Mouse (Mus musculus) forebrain, embryonic 13.5 days (tissue): Measurements from ENCODE around the gene Zswim1. TPM values are rescaled to one million over a fixed set of nuclear protein-coding genes. Genes with fewer than 3 reads are reported as not detected.

ENCODE experiments used
- ATAC-seq: fragments of 200-750 bp; cut with Nextera tagmentation; 2 replicates; pipeline ENCODE4 v1.8.0; 2017
- H3K27ac ChIP-seq: fragments of 300-500 bp; sonication (generic); 2 replicates; pipeline ENCODE4 v1.5.1; 2015; ENCODE audit warnings: inconsistent platforms, mild to moderate bottlenecking, moderate library complexity
- H3K27me3 ChIP-seq: fragments of 300-500 bp; sonication (generic); 2 replicates; pipeline ENCODE4 v1.6.1; 2015; ENCODE audit warnings: mild to moderate bottlenecking, inconsistent platforms
- H3K36me3 ChIP-seq: fragments of 300-500 bp; sonication (generic); 2 replicates; pipeline ENCODE4 v1.6.1; 2015; ENCODE audit warnings: mild to moderate bottlenecking, inconsistent platforms; ENCODE audit not compliant: poor library complexity, severe bottlenecking
- H3K4me1 ChIP-seq: fragments of 300-500 bp; sonication (generic); 2 replicates; pipeline ENCODE4 v1.6.1; 2015; ENCODE audit warnings: inconsistent platforms
- H3K4me2 ChIP-seq: fragments of 300-500 bp; sonication (generic); 2 replicates; pipeline ENCODE4 v1.6.1; 2015; ENCODE audit warnings: inconsistent platforms, mild to moderate bottlenecking, moderate library complexity
- H3K4me3 ChIP-seq: fragments of 300-500 bp; sonication (generic); 2 replicates; pipeline ENCODE4 v1.5.1; 2015; ENCODE audit warnings: mild to moderate bottlenecking, inconsistent platforms
- H3K9ac ChIP-seq: fragments of 300-500 bp; sonication (generic); 2 replicates; pipeline ENCODE4 v1.6.1; 2015; ENCODE audit warnings: mild to moderate bottlenecking, inconsistent platforms
- H3K9me3 ChIP-seq: fragments of 300-500 bp; sonication (generic); replicated peaks from 2 replicates; pipeline ENCODE4 v1.6.1; 2016; ENCODE audit warnings: inconsistent platforms
- WGBS: fragments of 180-500 bp; shearing (Covaris S2); methylation state at CpG from one replicate; pipeline ENCODE4 v1.1.7; 2015; 5-methylcytosine and 5-hydroxymethylcytosine counted together
- polyA plus RNA-seq: library from polyadenylated mRNA; unstranded; fragments of >200 nt; fragmentation: Nextera tagmentation; extraction: Ambion mirVana; gene quantifications from 2 replicates; pipeline ENCODE4 v1.2.1, GENCODE M21; 2015

The Zswim1 gene
- polyA plus RNA-seq, 1 experiment from 2014 or later: 22.1 TPM

DNA sequence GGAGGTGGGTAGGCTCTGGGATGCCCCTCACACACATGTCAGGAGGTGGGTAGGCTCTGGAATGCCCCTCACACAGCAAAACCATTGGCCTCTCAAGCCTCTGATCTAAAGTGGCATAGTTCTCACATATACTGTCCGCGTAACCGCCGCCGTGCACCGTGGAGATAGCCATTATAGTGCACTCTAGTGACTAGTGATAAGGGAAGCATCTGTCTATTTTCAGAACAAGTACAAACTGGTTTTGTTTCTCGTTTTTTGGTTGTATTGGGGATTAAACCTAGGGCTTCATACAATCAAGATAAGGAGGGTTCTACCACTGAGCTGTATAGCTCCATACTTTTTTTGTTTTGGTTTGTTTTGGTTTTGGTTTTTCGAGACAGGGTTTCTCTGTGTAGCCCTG is 6.7 kb upstream of the Zswim1 start:
- Histone ChIP-seq H3K4me3 (no peak overlapping the region), H3K9me3 (no peaks in the 10 kb centered on the region)

DNA sequence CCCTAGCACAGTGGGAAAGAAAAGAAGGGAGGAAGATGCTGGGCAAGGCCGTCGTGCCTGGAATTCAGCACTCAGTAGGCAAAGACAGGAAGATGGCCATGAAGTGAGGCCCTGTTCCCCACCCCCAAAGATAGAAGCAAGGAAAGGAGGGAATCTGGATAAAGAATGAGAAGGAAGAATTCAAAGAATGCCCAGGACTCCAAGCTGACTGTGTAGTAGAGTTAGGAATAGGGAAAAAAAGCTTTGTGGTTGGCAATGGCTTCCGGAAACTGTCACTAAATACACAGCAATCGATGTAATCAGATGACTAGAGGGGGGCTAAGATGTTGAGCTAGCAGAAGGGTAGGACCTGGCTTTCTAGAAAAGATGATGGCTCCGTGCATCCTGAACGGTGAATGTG is 5.3 kb upstream of the Zswim1 start:
- H3K9me3 ChIP-seq: no peaks in the 10 kb centered on the region
- H3K9ac ChIP-seq: no peak overlapping the region
- H3K36me3 ChIP-seq: peaks cover 23% of the 10 kb centered on the region
- H3K27me3 ChIP-seq: no peaks in the 10 kb centered on the region
- no peak overlapping the region for H3K4me3 ChIP-seq
- H3K4me2 ChIP-seq: no peak overlapping the region
- H3K27ac ChIP-seq: no peak overlapping the region
- WGBS: 90% methylated on average over 6 of the region's 6 CpGs
- peaks cover 3% of the 10 kb centered on the region; the same call in 1 of the 2 replicates for H3K4me1 ChIP-seq
- no peak for ATAC-seq

More for the DNA sequence above, 6.7 kb upstream of the Zswim1 start:
- Histone ChIP-seq H3K9ac (no peak overlapping the region), H3K4me2 (no peak overlapping the region), H3K27me3 (no peaks in the 10 kb centered on the region), H3K27ac (no peak overlapping the region), H3K4me1 (no peaks in the 10 kb centered on the region), H3K36me3 (peaks cover 12% of the 10 kb centered on the region)
- WGBS: 91% methylated on average over 8 of the region's 8 CpGs
- ATAC-seq: no peak

DNA sequence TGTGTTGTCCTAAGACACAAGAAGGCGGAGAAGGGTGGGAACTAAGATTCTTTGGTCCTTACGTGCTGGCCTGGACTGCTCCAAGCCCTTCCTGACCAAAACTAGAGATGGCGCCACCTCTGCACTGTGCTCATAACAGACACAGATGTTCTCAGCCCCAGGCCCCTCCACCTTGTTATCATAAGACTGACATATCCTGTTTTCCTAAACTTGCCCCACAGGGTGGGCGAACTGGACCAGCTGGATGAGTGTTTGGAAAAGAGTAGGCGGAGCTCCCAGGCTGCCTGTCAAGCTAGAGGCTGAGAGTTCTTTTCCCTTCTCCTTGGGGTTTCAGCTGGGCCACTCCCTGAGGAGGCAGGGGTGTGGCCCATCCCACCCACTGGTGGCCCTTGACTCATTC is 4.8 kb upstream of the Zswim1 start:
- Histone ChIP-seq H3K9ac (no peak overlapping the region), H3K9me3 (no peaks in the 10 kb centered on the region), H3K27ac (no peak overlapping the region), H3K36me3 (peaks cover 23% of the 10 kb centered on the region), H3K4me1 (peaks cover 6% of the 10 kb centered on the region; the same call in 1 of the 2 replicates), H3K27me3 (no peaks in the 10 kb centered on the region), H3K4me3 (no peak overlapping the region), H3K4me2 (no peak overlapping the region)
- ATAC-seq: no peak
- WGBS: 85% methylated on average over 5 of the region's 5 CpGs

DNA sequence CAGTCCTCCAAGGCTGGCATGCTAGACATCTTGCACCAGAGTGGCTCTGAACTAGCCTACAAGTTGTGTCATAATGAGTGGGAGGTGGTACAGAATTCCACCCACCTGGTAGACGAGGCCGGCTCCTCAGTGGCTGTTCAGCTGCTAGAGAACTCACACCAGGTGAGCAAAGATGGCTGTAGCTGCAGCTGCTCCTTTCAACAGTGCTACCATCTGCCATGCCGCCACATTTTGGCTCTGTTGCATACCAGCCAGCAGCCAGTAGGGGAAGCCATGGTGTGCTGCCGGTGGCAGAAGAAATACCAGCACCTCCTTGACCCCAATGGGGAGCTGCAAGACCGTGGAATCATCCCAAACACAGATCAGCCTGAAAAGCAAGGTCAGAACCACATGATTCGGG is 1.4 kb upstream of the Zswim1 start:
- Histone ChIP-seq H3K4me3 (no peak overlapping the region), H3K4me2 (no peak overlapping the region), H3K4me1 (peaks cover 20% of the 10 kb centered on the region), H3K27ac (no peak overlapping the region), H3K9ac (no peak overlapping the region), H3K36me3 (peaks cover 38% of the 10 kb centered on the region), H3K27me3 (no peaks in the 10 kb centered on the region), H3K9me3 (no peaks in the 10 kb centered on the region)
- WGBS: 88% methylated on average over 6 of the region's 6 CpGs
- ATAC-seq: no peak

DNA sequence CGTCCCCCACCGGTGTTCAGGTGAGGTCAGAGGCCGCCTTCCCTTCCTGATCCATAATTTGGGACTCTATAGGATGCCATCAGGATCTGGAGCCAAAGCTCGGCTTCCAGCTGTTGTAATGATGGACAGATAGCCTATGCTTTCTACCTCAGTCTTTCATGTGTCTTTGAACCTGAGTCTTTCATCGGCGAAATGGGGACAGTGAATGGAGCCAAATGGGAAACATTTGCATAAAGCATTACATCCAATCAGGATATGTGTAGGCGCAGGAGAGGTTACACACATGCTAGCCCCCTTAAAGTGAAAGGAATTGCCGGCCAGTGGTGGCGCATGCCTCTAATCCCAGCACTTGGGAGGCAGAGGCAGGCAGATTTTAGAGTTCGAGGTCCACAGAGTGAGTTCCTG is 697 bp downstream of the Zswim1 start:
- peaks cover 20% of the 10 kb centered on the region for H3K4me1 ChIP-seq
- ATAC-seq: peak; percentile 67
- WGBS: 2% methylated on average over 10 of the region's 10 CpGs
- H3K9me3 ChIP-seq: no peaks in the 10 kb centered on the region
- H3K4me2 ChIP-seq: peak overlapping the region; percentile 65
- H3K4me3 ChIP-seq: peak overlapping the region; percentile 63
- peaks cover 59% of the 10 kb centered on the region for H3K36me3 ChIP-seq
- no peaks in the 10 kb centered on the region for H3K27me3 ChIP-seq
- peak overlapping the region; percentile 84 for H3K27ac ChIP-seq
- peak overlapping the region; percentile 76 for H3K9ac ChIP-seq

DNA sequence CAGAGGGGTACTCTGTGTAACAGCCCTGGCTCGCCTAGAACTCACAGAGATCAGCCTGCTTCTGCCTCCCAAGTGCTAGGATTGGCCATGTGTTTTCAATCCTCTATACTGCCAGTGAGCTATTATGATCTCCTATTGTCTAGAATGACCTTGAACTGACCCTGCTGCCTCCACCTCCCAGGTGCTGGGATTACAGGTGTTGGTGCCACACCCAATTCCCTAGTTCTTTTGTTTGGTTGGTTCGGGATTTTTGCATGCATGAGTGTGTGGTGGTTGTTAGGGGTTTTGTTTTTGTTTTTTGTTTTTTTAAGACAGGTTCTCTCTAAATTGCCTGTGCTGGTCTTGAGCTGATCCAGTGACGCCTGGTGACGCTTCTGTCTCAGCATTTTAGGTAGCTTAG is 1.5 kb downstream of the Zswim1 start:
- H3K4me3 ChIP-seq: peak overlapping the region; percentile 63
- H3K4me2 ChIP-seq: peak overlapping the region; percentile 65; the same call in 1 of the 2 replicates
- WGBS: 95% methylated on average over 4 of the region's 4 CpGs

DNA sequence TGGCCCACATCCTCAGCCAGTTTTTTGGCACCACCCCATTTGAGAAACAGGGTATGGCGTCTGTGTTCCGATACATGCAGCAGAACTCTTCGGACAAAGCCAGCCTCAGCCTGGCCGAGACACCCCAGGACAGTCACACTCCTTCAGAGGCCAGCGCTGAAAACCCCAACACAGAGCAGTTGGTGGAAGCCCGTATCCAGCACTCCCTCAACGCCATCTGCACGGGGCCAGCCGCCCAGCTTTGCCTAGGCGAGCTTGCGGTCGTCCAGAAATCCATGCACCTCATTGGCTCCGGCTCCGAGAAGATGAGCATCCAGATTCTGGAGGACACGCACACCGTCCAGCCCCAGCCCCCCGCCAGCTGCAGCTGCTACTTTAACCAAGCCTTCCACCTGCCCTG is 3.0 kb downstream of the Zswim1 start:
- Histone ChIP-seq H3K27ac (no peak overlapping the region), H3K4me1 (peaks cover 20% of the 10 kb centered on the region), H3K9ac (no peak overlapping the region), H3K4me2 (no peak overlapping the region), H3K27me3 (no peaks in the 10 kb centered on the region), H3K36me3 (peaks cover 60% of the 10 kb centered on the region), H3K4me3 (no peak overlapping the region), H3K9me3 (no peaks in the 10 kb centered on the region)
- 95% methylated on average over 17 of the region's 17 CpGs for WGBS
- ATAC-seq: no peak

More for the DNA sequence above, 1.5 kb downstream of the Zswim1 start:
- H3K9me3 ChIP-seq: no peaks in the 10 kb centered on the region
- no peaks in the 10 kb centered on the region for H3K27me3 ChIP-seq
- no peak for ATAC-seq
- peaks cover 20% of the 10 kb centered on the region for H3K4me1 ChIP-seq
- no peak overlapping the region for H3K27ac ChIP-seq
- H3K9ac ChIP-seq: no peak overlapping the region
- peaks cover 65% of the 10 kb centered on the region for H3K36me3 ChIP-seq

DNA sequence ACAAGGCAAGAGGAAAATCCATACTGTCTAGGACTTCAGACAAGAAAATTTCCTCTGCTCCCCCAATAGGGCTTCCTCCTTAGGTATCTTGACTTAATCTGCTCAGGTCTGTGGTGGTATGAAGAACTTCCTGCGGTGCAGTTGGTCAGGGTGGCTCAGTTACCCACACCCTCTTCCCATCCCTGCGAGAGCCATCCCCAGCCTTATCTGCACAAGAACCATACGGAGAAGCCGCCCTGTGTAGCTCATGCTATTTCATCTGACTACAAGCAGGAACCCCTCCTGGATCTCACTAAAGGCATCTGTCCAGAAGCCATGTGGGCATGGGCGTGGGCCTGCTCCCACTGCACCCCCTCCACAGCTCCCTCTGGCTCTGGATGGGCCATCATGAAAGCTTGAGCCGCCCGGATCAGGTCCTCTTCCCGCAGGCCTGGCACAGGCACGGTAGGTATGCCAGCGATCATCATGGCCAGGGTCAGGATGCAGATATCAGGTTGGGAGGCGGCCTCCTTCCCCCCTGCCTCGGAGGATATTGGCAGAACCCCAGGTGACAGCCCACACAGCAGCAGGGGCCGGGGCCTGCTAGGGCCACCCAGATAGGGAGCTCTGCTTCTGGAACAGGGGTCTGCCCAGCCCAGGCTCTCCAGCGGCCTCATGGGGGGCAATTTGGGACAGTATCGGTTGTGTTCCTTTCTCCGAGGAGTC is 4.8 kb downstream of the Zswim1 start:
- no peak overlapping the region for H3K9ac ChIP-seq
- peaks cover 46% of the 10 kb centered on the region for H3K36me3 ChIP-seq
- H3K9me3 ChIP-seq: no peaks in the 10 kb centered on the region
- peaks cover 17% of the 10 kb centered on the region for H3K4me1 ChIP-seq
- no peaks in the 10 kb centered on the region for H3K27me3 ChIP-seq
- no peak overlapping the region for H3K27ac ChIP-seq
- no peak overlapping the region for H3K4me3 ChIP-seq
- no peak overlapping the region for H3K4me2 ChIP-seq
- ATAC-seq: no peak
- 93% methylated on average over 15 of the region's 16 CpGs for WGBS

DNA sequence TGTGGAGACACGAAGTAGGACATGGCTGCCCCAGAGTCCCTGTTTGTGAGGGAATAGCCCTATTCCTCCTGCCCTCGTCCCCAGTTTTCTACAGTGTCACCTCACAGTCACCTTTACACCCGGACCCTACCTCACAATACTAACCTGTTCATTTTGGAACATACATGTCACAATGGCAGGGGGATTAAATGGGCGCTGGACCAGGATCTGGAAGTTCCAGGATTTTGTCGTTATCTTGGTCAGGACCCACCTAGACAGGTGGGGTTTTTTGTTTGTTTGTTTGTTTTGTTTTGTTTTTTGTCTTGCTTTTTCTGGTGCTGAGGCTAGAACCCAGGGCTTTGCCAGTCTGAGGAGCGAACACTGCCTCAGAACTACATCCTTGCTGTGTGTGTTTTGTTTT is 6.0 kb downstream of the Zswim1 start, which contains the start of gene Spata25:
Gene Spata25 (minus strand): TSS at position 101 of the 400 bp plus-strand sequence.
- 88% methylated on average over 6 of the region's 6 CpGs for WGBS
- H3K9ac ChIP-seq: no peak within 1 kb of the TSS
- no peak for ATAC-seq

DNA sequence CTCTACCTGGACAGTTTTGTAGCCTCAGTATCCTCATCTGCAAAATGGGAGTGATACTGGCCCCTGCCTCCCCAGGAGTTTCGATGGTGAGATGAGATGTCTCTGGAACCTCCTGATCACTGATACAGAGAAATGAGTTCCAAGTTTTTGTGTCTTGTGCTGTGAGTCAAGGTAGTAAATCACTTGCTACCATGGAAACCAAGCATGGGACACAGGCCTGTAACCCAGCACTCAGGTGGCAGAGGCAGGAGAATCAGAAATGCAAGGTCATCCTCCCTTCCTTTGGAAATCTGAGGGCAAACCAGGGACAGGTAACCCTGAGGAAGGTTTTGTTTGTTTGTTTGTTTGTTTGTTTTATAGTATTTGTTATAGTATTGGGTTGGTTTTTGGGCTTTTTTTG is 6.6 kb downstream of the Zswim1 start:
- ATAC-seq: no peak
- H3K4me1 ChIP-seq: peaks cover 16% of the 10 kb centered on the region
- H3K4me2 ChIP-seq: no peak overlapping the region
- H3K27ac ChIP-seq: no peak overlapping the region
- no peaks in the 10 kb centered on the region for H3K27me3 ChIP-seq
- no peaks in the 10 kb centered on the region for H3K9me3 ChIP-seq
- H3K4me3 ChIP-seq: no peak overlapping the region
- H3K9ac ChIP-seq: no peak overlapping the region
- peaks cover 46% of the 10 kb centered on the region for H3K36me3 ChIP-seq
- 98% methylated on average over 1 of the region's 1 CpGs for WGBS

More for the DNA sequence above, 6.0 kb downstream of the Zswim1 start, which contains the start of gene Spata25:
- Histone ChIP-seq H3K9me3 (no peaks in the 10 kb centered on the region), H3K4me3 (no peak within 1 kb of the TSS), H3K36me3 (peaks cover 46% of the 10 kb centered on the region), H3K4me2 (no peak within 1 kb of the TSS), H3K27me3 (no peaks in the 10 kb centered on the region), H3K4me1 (peaks cover 20% of the 10 kb centered on the region), H3K27ac (no peak within 1 kb of the TSS)

DNA sequence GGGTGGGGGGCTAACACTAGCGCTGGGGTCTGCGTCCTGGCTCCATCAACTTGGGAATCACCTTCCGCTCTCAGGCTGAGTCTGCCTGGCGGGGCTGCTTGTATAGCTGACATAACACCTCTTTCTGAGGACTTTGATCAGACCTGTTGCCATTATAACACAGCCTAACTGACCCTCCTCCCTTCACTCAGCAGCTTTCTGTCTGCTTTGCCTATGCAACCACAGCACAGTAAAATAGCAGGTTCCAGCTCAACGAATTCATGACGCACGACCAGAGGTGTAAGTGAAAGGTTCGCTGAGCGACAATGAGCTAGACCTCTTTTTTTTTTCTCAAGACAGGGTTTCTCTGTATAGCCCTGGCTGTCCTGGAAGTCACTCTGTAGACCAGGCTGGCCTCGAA is 8.5 kb downstream of the Zswim1 start:
- Histone ChIP-seq H3K4me1 (peaks cover 23% of the 10 kb centered on the region), H3K27me3 (no peaks in the 10 kb centered on the region), H3K27ac (no peak overlapping the region), H3K4me2 (no peak overlapping the region), H3K9ac (no peak overlapping the region), H3K9me3 (no peaks in the 10 kb centered on the region), H3K36me3 (peaks cover 31% of the 10 kb centered on the region), H3K4me3 (no peak overlapping the region)
- no peak for ATAC-seq
- WGBS: 89% methylated on average over 10 of the region's 10 CpGs

DNA sequence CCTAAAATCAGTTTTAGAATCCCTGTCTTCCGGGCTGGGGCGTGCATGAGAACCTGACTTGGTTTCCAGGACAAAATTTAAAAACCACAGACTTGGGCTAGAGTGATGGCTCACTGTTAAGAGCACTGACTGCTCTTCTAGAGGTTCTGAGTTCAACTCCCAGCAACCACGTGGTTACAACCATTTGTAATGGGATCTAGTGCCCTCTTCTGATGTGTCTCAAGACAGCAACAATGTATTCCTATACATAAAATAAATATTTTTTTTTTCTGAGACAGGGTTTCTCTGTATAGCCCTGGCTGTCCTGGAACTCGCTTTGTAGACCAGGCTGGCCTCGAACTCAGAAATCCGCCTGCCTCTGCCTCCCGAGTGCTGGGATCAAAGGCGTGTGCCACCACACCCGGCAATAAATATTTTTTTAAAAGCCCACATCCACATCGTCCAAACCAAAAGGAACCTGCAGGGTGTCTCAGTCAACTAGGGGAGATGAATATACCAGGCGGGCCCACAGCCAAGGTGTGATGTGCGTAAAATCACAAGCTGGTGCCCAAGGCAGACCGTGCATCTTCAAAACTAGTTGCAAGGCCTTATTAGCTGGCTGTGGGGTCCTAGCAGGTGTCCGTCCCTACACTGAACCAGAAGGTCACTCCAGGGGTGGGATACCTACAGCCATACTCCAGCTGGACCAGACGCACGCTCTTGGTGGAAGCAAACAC is 9.7 kb downstream of the Zswim1 start:
- Histone ChIP-seq H3K4me3 (peak overlapping the region; percentile 58), H3K9me3 (no peaks in the 10 kb centered on the region), H3K9ac (peak overlapping the region; percentile 74), H3K4me1 (peaks cover 23% of the 10 kb centered on the region), H3K4me2 (peak overlapping the region; percentile 95), H3K27ac (peak overlapping the region; percentile 68; the same call in 1 of the 2 replicates), H3K27me3 (no peaks in the 10 kb centered on the region), H3K36me3 (peaks cover 30% of the 10 kb centered on the region)
- 65% methylated on average over 16 of the region's 16 CpGs for WGBS
- ATAC-seq: no peak
